Mouse (Mus musculus) heart, postnatal 0 days (tissue): ENCODE measurements around the gene Babam1. TPM values are rescaled to one million over a fixed set of nuclear protein-coding genes. Genes with fewer than 3 reads are reported as not detected.

Experiments
- ATAC-seq: fragments of 200-750 bp; cut with Nextera tagmentation; 2 replicates; pipeline ENCODE4 v1.8.0; 2017; ENCODE audit warnings: low read depth, moderate number of reproducible peaks, moderate library complexity; ENCODE audit not compliant: insufficient read depth
- DNase-seq: peaks from one replicate; pipeline ENCODE4 v3.0.0-alpha.2; 2016; ENCODE audit warnings: low spot score
- H3K27ac ChIP-seq: fragments of 300-500 bp; sonication (generic); 2 replicates; pipeline ENCODE4 v1.5.1; 2014; ENCODE audit warnings: low read depth, mild to moderate bottlenecking
- H3K27me3 ChIP-seq: fragments of 300-500 bp; sonication (generic); 2 replicates; pipeline ENCODE4 v1.6.1; 2014; ENCODE audit warnings: low read length, mixed read lengths; ENCODE audit not compliant: control insufficient read depth, insufficient read depth
- H3K36me3 ChIP-seq: fragments of 300-500 bp; sonication (generic); replicated peaks from 2 replicates; pipeline ENCODE4 v1.6.1; 2014; ENCODE audit warnings: low read length, mixed read lengths; ENCODE audit not compliant: control insufficient read depth, insufficient read depth
- H3K4me1 ChIP-seq: fragments of 300-500 bp; sonication (generic); 2 replicates; pipeline ENCODE4 v1.6.1; 2014; ENCODE audit warnings: antibody characterized with exemption; ENCODE audit not compliant: control insufficient read depth, insufficient read depth
- H3K4me2 ChIP-seq: fragments of 300-500 bp; sonication (generic); 2 replicates; pipeline ENCODE4 v1.6.1; 2014; ENCODE audit warnings: low read depth, mild to moderate bottlenecking, low read length, moderate library complexity
- H3K4me3 ChIP-seq: fragments of 300-500 bp; sonication (generic); 2 replicates; pipeline ENCODE4 v1.5.1; 2014; ENCODE audit warnings: low read depth, low read length
- H3K9ac ChIP-seq: fragments of 300-500 bp; sonication (generic); replicated peaks from 2 replicates; pipeline ENCODE4 v1.6.1; 2014; ENCODE audit warnings: low read depth, low read length, mixed read lengths
- H3K9me3 ChIP-seq: fragments of 300-500 bp; sonication (generic); replicated peaks from 2 replicates; pipeline ENCODE4 v1.6.1; 2016; ENCODE audit warnings: low read length; ENCODE audit not compliant: control insufficient read depth
- CTCF ChIP-seq: IDR thresholded peaks from 2 replicates; pipeline ENCODE4 v1.5.1; 2016; ENCODE audit warnings: antibody characterized with exemption, control low read depth, low read depth
- EP300 ChIP-seq: IDR thresholded peaks from 2 replicates; pipeline ENCODE4 v1.6.1; 2016; ENCODE audit warnings: antibody characterized with exemption, low read depth
- WGBS: fragments of 180-500 bp; shearing (Covaris S2); extraction: QIAGEN DNeasy Blood & Tissue Kit; methylation state at CpG from one replicate; pipeline ENCODE4 v1.1.7; 2014; 5-methylcytosine and 5-hydroxymethylcytosine counted together
- polyA plus RNA-seq: library from polyadenylated mRNA; unstranded; fragments of >200 nt; fragmentation: Nextera tagmentation; extraction: Ambion mirVana; gene quantifications from 2 replicates; pipeline ENCODE4 v1.2.1, GENCODE M21; 2015
- total RNA-seq: library from RNA; depleted of rRNA; stranded (reverse); fragments of >200 nt; gene quantifications from 2 replicates; pipeline ENCODE4 v1.2.3, GENCODE M21; 2014; ENCODE audit warnings: low replicate concordance; rRNA removed

Babam1 gene
- total and polyA plus RNA-seq, 2 experiments from 2014 or later = 60.2 to 99.2 TPM

DNA sequence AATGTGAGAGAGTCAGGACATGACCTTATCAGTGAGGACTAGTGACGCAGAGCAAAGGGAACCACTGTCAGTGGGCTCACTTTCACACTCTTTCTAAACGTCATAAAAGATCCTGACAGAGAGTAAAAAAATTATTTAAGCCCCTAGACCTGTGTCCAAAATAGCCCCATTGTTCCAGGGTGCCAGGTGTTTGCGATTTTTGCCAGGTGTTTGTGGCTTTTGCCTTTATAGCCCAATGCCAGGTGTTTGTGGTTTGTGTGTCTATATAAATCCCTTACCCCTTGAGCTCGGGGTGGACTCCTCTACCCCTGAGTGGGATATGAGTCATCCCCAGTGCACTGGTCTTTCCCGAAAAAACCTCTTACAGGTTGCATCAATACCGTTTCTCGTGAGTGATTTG, 48.4 kb downstream of the Babam1 start:
- no peak for ATAC-seq
- Histone ChIP-seq H3K27ac (no peak overlapping the region), H3K9me3 (no peaks in the 10 kb centered on the region), H3K4me3 (no peak overlapping the region), H3K27me3 (0 out of 2 replicates have a peak, but pooled peaks cover 9% of the 10 kb centered on the region), H3K4me1 (no peaks in the 10 kb centered on the region), H3K4me2 (no peak overlapping the region), H3K9ac (no peak overlapping the region), H3K36me3 (no peaks in the 10 kb centered on the region)
- TF ChIP-seq CTCF (no peak), EP300 (no peak)
- WGBS = 66% methylated on average over 7 of the region's 7 CpGs
- DNase-seq = no peak

DNA sequence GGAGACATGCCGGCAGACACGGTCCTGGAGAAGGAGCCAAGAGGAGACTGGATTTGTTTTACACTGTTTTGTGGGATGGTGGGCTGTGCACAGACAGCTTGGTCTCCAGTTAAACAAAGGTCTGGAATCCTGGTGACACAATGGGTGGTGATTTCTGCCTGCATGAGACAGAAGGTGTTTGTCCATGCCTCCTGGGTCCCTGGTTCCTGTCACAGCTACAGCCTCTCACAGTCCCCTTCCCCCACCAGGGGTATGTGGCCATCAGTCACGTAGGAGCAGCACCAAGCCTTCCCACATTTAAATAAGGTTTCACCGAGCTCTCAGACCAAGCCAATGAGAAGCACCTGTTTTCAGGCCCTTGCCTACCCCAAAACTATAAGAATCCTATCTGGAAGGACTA, 54.7 kb downstream of the Babam1 start:
- Histone ChIP-seq H3K27me3 (no peaks in the 10 kb centered on the region), H3K36me3 (no peaks in the 10 kb centered on the region), H3K9me3 (no peaks in the 10 kb centered on the region), H3K9ac (no peak overlapping the region), H3K4me3 (no peak overlapping the region), H3K4me1 (no peaks in the 10 kb centered on the region), H3K4me2 (no peak overlapping the region), H3K27ac (no peak overlapping the region)
- no peak for ATAC-seq
- no peak for DNase-seq
- 54% methylated on average over 4 of the region's 4 CpGs for WGBS
- TF ChIP-seq CTCF = no peak
- no peak for TF ChIP-seq EP300

DNA sequence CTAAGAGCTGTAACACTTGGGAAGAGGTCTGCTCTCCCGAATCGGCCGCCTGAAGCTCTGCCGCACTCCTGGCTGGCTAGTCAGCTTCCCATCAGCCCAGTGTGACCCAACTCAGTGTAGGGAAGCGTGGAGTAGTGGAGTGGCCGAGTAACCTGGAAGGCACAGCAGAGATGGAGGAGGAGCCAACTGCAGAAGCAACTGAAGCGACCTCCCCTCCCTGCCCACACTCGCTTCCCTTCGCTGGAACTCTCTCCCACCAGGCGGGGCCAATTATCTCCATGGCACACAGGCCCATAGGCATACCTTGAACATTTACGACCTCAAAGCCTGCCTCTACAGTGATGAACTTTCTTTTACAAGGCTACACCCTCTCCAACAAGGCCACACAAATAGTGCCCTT, 55.1 kb downstream of the Babam1 start:
- H3K27me3 ChIP-seq = no peaks in the 10 kb centered on the region
- no peaks in the 10 kb centered on the region; the same call in 1 of the 2 replicates for H3K36me3 ChIP-seq
- TF ChIP-seq EP300 (no peak), CTCF (no peak)
- DNase-seq (no peak), ATAC-seq (no peak)
- no peak overlapping the region for H3K4me2 ChIP-seq
- H3K9me3 ChIP-seq = no peaks in the 10 kb centered on the region
- no peak overlapping the region for H3K9ac ChIP-seq
- WGBS = 48% methylated on average over 11 of the region's 11 CpGs
- no peak overlapping the region for H3K4me3 ChIP-seq
- H3K4me1 ChIP-seq = no peaks in the 10 kb centered on the region
- no peak overlapping the region for H3K27ac ChIP-seq

DNA sequence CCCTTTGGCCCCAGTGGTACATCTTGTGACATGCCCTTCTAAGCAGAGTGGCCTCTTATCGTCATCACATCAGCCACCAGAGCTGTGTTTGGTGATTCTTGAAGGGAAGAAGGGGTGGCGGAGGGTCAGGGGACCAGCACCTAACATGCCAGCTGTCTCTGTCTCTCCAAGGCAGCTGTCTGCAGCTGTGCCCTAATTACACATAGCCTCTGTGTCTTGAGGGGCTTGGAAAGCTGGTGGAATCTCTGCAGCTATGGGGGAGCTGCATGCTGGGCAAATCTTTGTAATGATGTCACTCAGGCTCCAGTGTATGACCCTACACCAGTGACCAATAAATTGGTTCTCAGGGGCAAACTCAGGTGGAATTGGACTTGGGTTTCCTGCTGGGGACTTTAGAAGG, 56.0 kb downstream of the Babam1 start:
- WGBS = 55% methylated on average over 2 of the region's 2 CpGs
- no peak for TF ChIP-seq CTCF
- no peak for TF ChIP-seq EP300
- no peak overlapping the region for H3K27ac ChIP-seq
- H3K4me3 ChIP-seq = no peak overlapping the region
- H3K4me1 ChIP-seq = no peaks in the 10 kb centered on the region
- no peak overlapping the region for H3K4me2 ChIP-seq
- H3K9me3 ChIP-seq = no peaks in the 10 kb centered on the region
- no peaks in the 10 kb centered on the region for H3K27me3 ChIP-seq
- ATAC-seq = no peak
- no peak overlapping the region for H3K9ac ChIP-seq
- H3K36me3 ChIP-seq = peaks cover under 1% of the 10 kb centered on the region; the same call in 1 of the 2 replicates
- DNase-seq = no peak

Other genes with a start within 250 kb of the Babam1 start
- gene Myo9b, start 124.1 kb upstream of the Babam1 start, total RNA-seq = 35.0 and 40.7 TPM in 2 replicates
- 6.7 and 7.1 TPM in 2 replicates for gene Myo9b, start 124.1 kb upstream of the Babam1 start, polyA plus RNA-seq
- 50.6 and 53.9 TPM in 2 replicates for gene Haus8, start 123.9 kb upstream of the Babam1 start, total RNA-seq
- gene Haus8, start 123.9 kb upstream of the Babam1 start, polyA plus RNA-seq = 58.3 and 64.3 TPM in 2 replicates
- 91.3 and 127 TPM in 2 replicates for gene Use1, start 30.0 kb upstream of the Babam1 start, total RNA-seq
- 94.8 and 107 TPM in 2 replicates for gene Use1, start 30.0 kb upstream of the Babam1 start, polyA plus RNA-seq
- gene Ocel1, start 25.6 kb upstream of the Babam1 start, total RNA-seq = 10.2 and 10.6 TPM in 2 replicates
- gene Ocel1, start 25.6 kb upstream of the Babam1 start, polyA plus RNA-seq = 5.7 and 5.9 TPM in 2 replicates
- gene Nr2f6, start 14.9 kb upstream of the Babam1 start, total RNA-seq = 162 and 174 TPM in 2 replicates
- gene Nr2f6, start 14.9 kb upstream of the Babam1 start, polyA plus RNA-seq = 38.3 and 40.5 TPM in 2 replicates
- 23.9 and 47.3 TPM in 2 replicates for gene Ushbp1, start 1.1 kb upstream of the Babam1 start, total RNA-seq
- 21.6 and 22.1 TPM in 2 replicates for gene Ushbp1, start 1.1 kb upstream of the Babam1 start, polyA plus RNA-seq
- 9.5 and 12.1 TPM in 2 replicates for gene Ankle1, start 9.1 kb downstream of the Babam1 start, total RNA-seq
- 4.4 and 5.4 TPM in 2 replicates for gene Ankle1, start 9.1 kb downstream of the Babam1 start, polyA plus RNA-seq
- 57.7 and 69.8 TPM in 2 replicates for gene Abhd8, start 66.8 kb downstream of the Babam1 start, total RNA-seq
- gene Abhd8, start 66.8 kb downstream of the Babam1 start, polyA plus RNA-seq = 32.8 and 36.6 TPM in 2 replicates
- gene Mrpl34, start 68.1 kb downstream of the Babam1 start, total RNA-seq = 169 and 188 TPM in 2 replicates
- 284 and 320 TPM in 2 replicates for gene Mrpl34, start 68.1 kb downstream of the Babam1 start, polyA plus RNA-seq
- gene Dda1, start 72.3 kb downstream of the Babam1 start, total RNA-seq = 73.5 and 89.9 TPM in 2 replicates
- gene Dda1, start 72.3 kb downstream of the Babam1 start, polyA plus RNA-seq = 62.7 and 66.4 TPM in 2 replicates
- 10.8 and 15.0 TPM in 2 replicates for gene Ano8, start 89.1 kb downstream of the Babam1 start, total RNA-seq
- gene Ano8, start 89.1 kb downstream of the Babam1 start, polyA plus RNA-seq = 0.74 and 0.93 TPM in 2 replicates
- 21.1 and 36.7 TPM in 2 replicates for gene Gtpbp3, start 91.2 kb downstream of the Babam1 start, total RNA-seq
- gene Gtpbp3, start 91.2 kb downstream of the Babam1 start, polyA plus RNA-seq = 10.3 and 11.3 TPM in 2 replicates
- 51.6 and 95.2 TPM in 2 replicates for gene Plvap, start 114.9 kb downstream of the Babam1 start, total RNA-seq
- 63.4 and 64.8 TPM in 2 replicates for gene Plvap, start 114.9 kb downstream of the Babam1 start, polyA plus RNA-seq
- 1.1 TPM in 1 of 2 replicates, not detected in the other for gene Ccdc194, start 128.8 kb downstream of the Babam1 start, total RNA-seq
- 0.12 and 0.14 TPM in 2 replicates for gene Ccdc194, start 128.8 kb downstream of the Babam1 start, polyA plus RNA-seq
- gene Bst2, start 140.6 kb downstream of the Babam1 start, total RNA-seq = 101 and 109 TPM in 2 replicates
- gene Bst2, start 140.6 kb downstream of the Babam1 start, polyA plus RNA-seq = 42.9 and 43.3 TPM in 2 replicates
- gene Mvb12a, start 146.1 kb downstream of the Babam1 start, total RNA-seq = 47.6 and 61.5 TPM in 2 replicates
- gene Mvb12a, start 146.1 kb downstream of the Babam1 start, polyA plus RNA-seq = 54.4 and 55.3 TPM in 2 replicates
- 0.08 TPM in 1 of 2 replicates, not detected in the other for gene Tmem221, start 162.0 kb downstream of the Babam1 start, total RNA-seq
- 0.23 and 0.37 TPM in 2 replicates for gene Tmem221, start 162.0 kb downstream of the Babam1 start, polyA plus RNA-seq
- gene Nxnl1, start 169.7 kb downstream of the Babam1 start, total RNA-seq = 0.50 TPM in 1 of 2 replicates, not detected in the other
- 0.12 TPM in 2 replicates for gene Nxnl1, start 169.7 kb downstream of the Babam1 start, polyA plus RNA-seq
- gene Slc27a1, start 172.0 kb downstream of the Babam1 start, total RNA-seq = 68.4 and 178 TPM in 2 replicates
- 62.1 and 68.5 TPM in 2 replicates for gene Slc27a1, start 172.0 kb downstream of the Babam1 start, polyA plus RNA-seq
- 333 and 425 TPM in 2 replicates for gene Pgls, start 195.3 kb downstream of the Babam1 start, total RNA-seq
- gene Pgls, start 195.3 kb downstream of the Babam1 start, polyA plus RNA-seq = 210 and 212 TPM in 2 replicates
- 0.04 and 12.6 TPM in 2 replicates for gene Fam129c, start 200.8 kb downstream of the Babam1 start, total RNA-seq
- gene Fam129c, start 200.8 kb downstream of the Babam1 start, polyA plus RNA-seq = 0.59 and 1.6 TPM in 2 replicates
- gene Colgalt1, start 214.1 kb downstream of the Babam1 start, total RNA-seq = 84.1 and 108 TPM in 2 replicates
- 32.7 and 35.4 TPM in 2 replicates for gene Colgalt1, start 214.1 kb downstream of the Babam1 start, polyA plus RNA-seq